11 mouse cellular contexts compared by ENCODE assay signal in genomic region chr9:65787829-65788344, GRCm38 (mm10). TPM values are rescaled to one million over a fixed set of nuclear protein-coding genes. Genes with fewer than 3 reads are reported as not detected.
DNase-seq lines count a peak whose midpoint lies in the region; ATAC-seq and TF ChIP-seq lines count a peak whose summit lies in the region.
"Had no signal": no experiment of that assay in that cellular context is flagged by ENCODE, and none has a peak within 500 bp of the region (broad histone marks: within the 10 kb centered on the region; RNA-seq: fewer than 3 reads in every experiment).

No protein-coding gene starts in this region.

- no peak for TF ChIP-seq CTCF in left cerebral cortex, adult 2 months (IDR thresholded peaks at IDR 0.05)
- no peak for TF ChIP-seq CTCF in hindbrain, postnatal 0 days (IDR thresholded peaks at IDR 0.05; ENCODE audit: low read depth)
- TF ChIP-seq CTCF in midbrain, postnatal 0 days (IDR thresholded peaks at IDR 0.05): no peak

- no peaks in the 10 kb centered on the region for H3K27me3 ChIP-seq in hindbrain, postnatal 0 days (ENCODE audit: insufficient read depth, low read length)
- no peaks in the 10 kb centered on the region for H3K27me3 ChIP-seq in midbrain, postnatal 0 days (ENCODE audit: insufficient read depth, low read length)

- no peaks in the 10 kb centered on the region for H3K36me3 ChIP-seq in hindbrain, postnatal 0 days (ENCODE audit: insufficient read depth, low read length)
- H3K36me3 ChIP-seq in midbrain, postnatal 0 days (ENCODE audit: insufficient read depth, low read length): no peaks in the 10 kb centered on the region

- no peak for DNase-seq in frontal cortex, postnatal 10 days (ENCODE audit: low spot score in 2 of 2)
- DNase-seq in left cerebral cortex, adult 2 months (ENCODE audit: extremely low spot score in 1 of 2, low spot score in 2 of 2): no peak
- no peak for DNase-seq in left cerebral cortex, adult 11 months (ENCODE audit: low spot score)
- DNase-seq in hindbrain, postnatal 0 days (ENCODE audit: low spot score): peak; percentile 30
- DNase-seq in midbrain, postnatal 0 days (ENCODE audit: low spot score): no peak
- no peak for DNase-seq in right cerebral cortex, adult 18-20 months
- DNase-seq in gastrocnemius, postnatal 10 days: no peak
- DNase-seq: layer of hippocampus, adult 9-11 months had no signal

- 0 out of 2 replicates have a peak overlapping the region, but pooled peaks have one; percentile 21 for H3K9ac ChIP-seq in hindbrain, postnatal 0 days (replicated peaks; ENCODE audit: low read length)
- no peak overlapping the region for H3K9ac ChIP-seq in midbrain, postnatal 0 days (replicated peaks; ENCODE audit: low read length, poor library complexity, severe bottlenecking)

- 0 out of 2 replicates have a peak overlapping the region, but pooled peaks have one; percentile 10 for H3K27ac ChIP-seq in left cerebral cortex, adult 2 months
- H3K27ac ChIP-seq in hindbrain, postnatal 0 days: peak overlapping the region; percentile 75
- peak overlapping the region; percentile 69 for H3K27ac ChIP-seq in midbrain, postnatal 0 days (ENCODE audit: low read depth, low read length)
- H3K27ac ChIP-seq: embryonic facial prominence, embryonic 10.5 days; gastrocnemius, adult 2 months had no signal

- no peak overlapping the region for H3K4me3 ChIP-seq in left cerebral cortex, adult 2 months
- H3K4me3 ChIP-seq in hindbrain, postnatal 0 days (ENCODE audit: low read length): no peak overlapping the region
- H3K4me3 ChIP-seq in midbrain, postnatal 0 days (ENCODE audit: low read depth, low read length): no peak overlapping the region
- H3K4me3 ChIP-seq: embryonic facial prominence, embryonic 10.5 days; gastrocnemius, adult 2 months had no signal

- H3K4me1 ChIP-seq in hindbrain, postnatal 0 days (ENCODE audit: insufficient read depth, low read length): peaks cover 24% of the 10 kb centered on the region
- peaks cover 26% of the 10 kb centered on the region for H3K4me1 ChIP-seq in midbrain, postnatal 0 days (ENCODE audit: insufficient read depth, low read length)

- H3K4me2 ChIP-seq in hindbrain, postnatal 0 days (ENCODE audit: low read depth, low read length): 0 out of 2 replicates have a peak overlapping the region, but pooled peaks have one; percentile 21
- H3K4me2 ChIP-seq in midbrain, postnatal 0 days (ENCODE audit: low read depth, low read length, poor library complexity, severe bottlenecking): no peak overlapping the region

- intact Hi-C loops in left cerebral cortex, adult 2 months (cut with DNase I): no loop called here

- H3K9me3 ChIP-seq in hindbrain, postnatal 0 days (ENCODE audit: low read length): no peaks in the 10 kb centered on the region
- no peaks in the 10 kb centered on the region for H3K9me3 ChIP-seq in midbrain, postnatal 0 days (ENCODE audit: low read length)
- H3K9me3 ChIP-seq: embryonic facial prominence, embryonic 10.5 days had no signal

- peak; percentile 20; the same call in 1 of the 2 replicates for ATAC-seq in frontal cortex, adult (ENCODE audit: low TSS enrichment)
- no peak for ATAC-seq in hindbrain, postnatal 0 days
- ATAC-seq in midbrain, postnatal 0 days (ENCODE audit: low FRiP score): no peak

- WGBS in hindbrain, postnatal 0 days: 47% methylated on average over 4 of the region's 4 CpGs
- 56% methylated on average over 4 of the region's 4 CpGs for WGBS in midbrain, postnatal 0 days

RNA-seq across cellular contexts. Expression of gene Zfp609, which starts 39.5 kb away (rescaled TPM):
- total RNA-seq in left cerebral cortex, adult 2 months (2021): 10 to 100 TPM; 48.5 to 49.1 TPM
- 8.9 and 10.2 TPM in 2 replicates for total RNA-seq in hindbrain, postnatal 0 days (2014; rRNA removed)
- polyA plus RNA-seq in hindbrain, postnatal 0 days (2015; fragmentation: Nextera tagmentation; extraction: Ambion mirVana): 4.1 and 5.6 TPM in 2 replicates
- total RNA-seq in midbrain, postnatal 0 days (2014; rRNA removed): 11.2 and 11.8 TPM in 2 replicates
- 4.5 and 5.4 TPM in 2 replicates for polyA plus RNA-seq in midbrain, postnatal 0 days (2015; fragmentation: Nextera tagmentation; extraction: Ambion mirVana)
- 10 to 100 TPM; 23.0 to 28.2 TPM for total RNA-seq in gastrocnemius, postnatal 10 days (2021)

Comparison
In these comparisons a context has a peak if more than half of its experiments do, and no peak if none do; other contexts are left out.
1. H3K27ac ChIP-seq: peak in every context shown above with its lines; median percentile 75 in hindbrain, postnatal 0 days; 69 in midbrain, postnatal 0 days; 10 in left cerebral cortex, adult 2 months.